Mouse (Mus musculus) left cerebral cortex, postnatal 4 days (tissue): ENCODE measurements around the gene Sclt1. TPM values are rescaled to one million over a fixed set of nuclear protein-coding genes. Genes with fewer than 3 reads are reported as not detected.
A peak's percentile ranks its signal among the peaks of the same experiment; 100 is the strongest.
"Not testable (repeated sequence)": the region's sequence is repeated elsewhere in the genome, so short reads cannot be mapped to it uniquely, and the experiment has no call there.

Source experiments
- DNase-seq: peaks from one replicate; pipeline ENCODE4 v3.0.0-alpha.2; 2022
- intact Hi-C: fragments of 180-260 bp; cut with DNase I; formaldehyde crosslinking; loops from one replicate; pipeline ENCODE4 v1.15.1; 2025
- total RNA-seq, 2 experiments: library from RNA; stranded (reverse); gene quantifications; 2 replicates each; pipeline ENCODE4 v1.2.3; 2021

The Sclt1 gene
- 10 to 100 TPM; 18.7 to 20.4 TPM for total RNA-seq

DNA sequence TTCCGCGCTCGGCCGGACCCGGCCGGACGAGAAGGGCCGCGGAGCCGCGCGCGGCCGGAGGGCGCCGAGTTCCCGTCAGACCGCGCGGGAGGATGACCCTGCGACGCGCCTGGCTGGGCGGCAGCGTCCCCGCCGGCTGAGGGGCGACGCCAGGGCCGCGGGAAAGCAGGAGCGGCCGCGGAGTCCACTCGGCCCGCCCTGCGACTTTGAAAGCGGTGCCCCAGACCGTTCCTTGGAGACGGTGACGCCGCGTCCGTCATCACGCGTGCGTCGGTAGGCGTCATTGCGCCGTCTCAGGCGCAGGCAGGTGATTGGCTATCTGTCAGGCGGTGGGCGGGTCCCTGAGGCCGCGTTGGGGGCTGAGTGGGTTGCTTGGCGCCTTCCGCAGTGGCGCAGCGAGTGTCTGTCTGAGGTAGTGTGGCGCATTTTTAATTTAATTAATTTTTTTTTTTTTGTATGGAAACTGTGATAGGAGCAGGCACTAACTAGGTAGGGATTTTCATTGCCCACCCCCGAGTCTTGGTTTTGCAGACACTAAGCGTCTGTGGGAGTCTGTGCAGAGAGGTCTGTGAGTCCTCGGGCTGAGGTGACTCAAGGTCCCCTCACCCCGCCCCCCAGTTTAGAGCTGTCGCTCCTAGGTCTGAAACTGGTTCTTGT lies at the start of gene Sclt1, which contains the start of gene D3Ertd751e:
Sclt1 (minus strand) TSS at position 237 of the 657 bp plus-strand sequence.
D3Ertd751e (plus strand) TSS at position 334 of the 657 bp plus-strand sequence.
- intact Hi-C loops: no loop called here
- peak; percentile 98 for DNase-seq

- DNase-seq: no peak
- intact Hi-C loops: no loop called here
These were observed 19.8 kb upstream of the Sclt1 start for GRCm38 (mm10) chr3:41762091-41762490.

GRCm38 (mm10) chr3:41754556-41754955 lies 12.2 kb upstream of the Sclt1 start:
- intact Hi-C loops: no loop called here
- DNase-seq: no peak

DNA sequence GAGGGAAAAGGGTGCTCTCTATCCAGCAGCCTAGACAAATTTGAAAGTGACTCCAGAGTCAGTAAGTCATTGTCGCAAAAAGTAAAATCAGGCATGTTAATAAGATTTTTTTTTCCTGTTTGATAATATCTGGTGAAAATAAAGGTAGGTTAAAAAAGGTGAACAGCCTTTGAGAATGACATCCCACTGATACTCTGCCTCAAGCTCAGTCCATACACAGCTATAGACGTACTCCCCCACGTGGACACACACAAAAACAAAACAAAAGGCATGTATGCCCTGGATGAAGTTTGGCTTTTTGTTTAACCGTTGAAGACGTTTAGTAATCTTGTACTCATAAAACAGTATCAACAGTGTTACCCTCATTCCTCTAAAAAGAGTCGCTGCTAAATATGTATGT lies 1.1 kb upstream of the Sclt1 start:
- DNase-seq: peak; percentile 8
- intact Hi-C loops: no loop called here

GRCm38 (mm10) chr3:41741601-41742277 lies 575 bp downstream of the Sclt1 start:
- intact Hi-C loops: no loop called here
- peak; percentile 6 for DNase-seq

DNA sequence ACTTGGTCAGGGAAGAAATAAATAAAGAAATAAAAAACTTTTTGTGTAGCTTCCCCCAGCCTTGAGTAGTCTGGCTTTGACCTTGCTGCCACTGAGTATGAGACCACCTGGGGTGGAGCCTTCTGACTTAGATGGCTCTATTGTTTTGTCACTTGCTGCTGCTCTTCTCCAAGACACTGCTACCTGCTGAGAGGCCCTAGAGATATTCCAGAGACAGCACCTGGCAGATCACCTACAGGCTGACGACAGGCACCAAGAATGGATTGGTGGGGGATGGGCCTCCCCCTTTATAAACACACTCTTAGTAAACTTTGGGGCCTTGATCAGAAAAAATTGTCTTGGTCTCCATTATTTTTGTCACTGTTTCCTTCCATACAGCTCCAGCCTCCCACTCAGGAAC lies 46.6 kb downstream of the Sclt1 start:
- DNase-seq: no peak

DNA sequence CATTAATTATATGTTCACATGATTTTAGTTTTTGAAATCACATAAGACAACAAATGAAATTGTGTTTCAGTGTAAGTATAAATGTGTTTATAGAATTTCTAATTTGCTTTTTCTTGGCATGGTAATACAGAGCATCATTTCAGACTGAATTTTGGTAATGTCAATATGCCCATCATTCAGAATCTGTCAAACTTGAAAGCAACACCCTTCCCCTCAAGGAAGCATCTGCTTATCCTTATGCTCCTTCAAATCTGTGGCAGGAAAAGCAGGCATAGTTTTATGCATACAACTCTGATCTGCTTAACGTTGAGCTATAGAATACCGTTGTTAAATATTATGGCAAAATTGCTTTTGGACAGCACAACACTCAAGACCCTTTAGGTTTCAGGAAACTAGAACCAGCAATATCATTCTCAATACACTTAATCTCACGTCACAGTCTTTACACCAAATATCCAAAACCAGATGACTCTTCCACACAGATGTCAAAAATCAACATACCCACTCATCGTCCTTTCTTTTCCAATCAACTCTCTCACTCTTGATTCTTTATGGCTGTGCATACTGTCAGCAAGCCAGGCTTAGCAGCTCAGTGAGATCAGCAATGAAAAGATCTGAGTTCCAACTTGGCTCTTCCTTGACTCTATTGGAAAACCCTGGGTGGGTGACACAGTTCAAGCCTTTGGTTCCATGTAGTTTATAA lies 49.7 kb downstream of the Sclt1 start:
- DNase-seq: no peak
- intact Hi-C loops: no loop called here

More for the DNA sequence above, 46.6 kb downstream of the Sclt1 start:
- intact Hi-C loops: no loop called here

DNA sequence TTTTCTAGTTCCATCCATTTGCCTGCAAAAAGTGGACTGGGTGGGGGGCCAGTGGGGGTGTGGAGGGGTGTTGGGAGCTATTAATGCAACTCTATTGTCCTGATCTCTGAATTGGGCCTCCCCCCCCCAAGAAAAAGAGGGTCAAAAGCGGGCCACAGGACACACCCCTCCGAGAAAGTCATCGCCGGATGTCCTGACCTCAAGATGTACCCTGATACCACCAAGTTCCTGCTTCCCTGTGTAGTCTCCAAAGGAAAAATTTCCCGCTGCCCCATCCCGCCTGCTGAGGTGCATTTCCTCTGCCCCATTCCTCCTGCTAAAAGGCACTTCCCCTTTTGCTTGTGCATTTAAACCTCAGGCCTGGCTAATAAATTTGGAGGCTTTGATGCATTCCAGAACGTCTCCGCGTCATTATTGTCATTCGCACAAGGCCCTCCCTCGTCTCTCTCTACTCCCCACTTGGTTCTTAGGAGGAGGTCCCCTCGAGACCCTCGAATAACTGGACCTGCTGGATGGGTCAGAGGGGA lies 52.1 kb downstream of the Sclt1 start:
- DNase-seq, intact Hi-C loops: not testable (repeated sequence)

- intact Hi-C loops: no loop called here
- no peak for DNase-seq
These were observed 55.9 kb downstream of the Sclt1 start for GRCm38 (mm10) chr3:41686396-41686795.

DNA sequence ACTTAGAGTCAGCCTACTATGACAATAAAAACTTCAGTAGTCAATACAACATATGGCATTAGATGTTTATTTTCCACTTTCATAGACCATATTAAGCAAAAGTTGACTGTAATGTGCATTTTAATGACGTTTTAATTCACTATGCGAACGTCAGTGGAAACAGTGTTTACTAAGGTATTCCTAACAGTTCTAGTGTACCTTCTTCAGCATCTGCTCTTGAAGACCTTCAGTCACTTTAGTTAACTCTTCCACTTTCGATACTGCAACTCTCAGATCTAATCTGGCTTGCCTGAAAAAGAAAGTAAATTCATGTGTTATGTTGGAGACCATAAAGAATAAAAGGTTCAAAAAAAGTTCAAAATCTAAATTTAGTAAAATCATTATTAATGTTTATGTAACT lies 60.2 kb downstream of the Sclt1 start:
- no peak for DNase-seq
- intact Hi-C loops: no loop called here

GRCm38 (mm10) chr3:41676648-41677047 lies 65.7 kb downstream of the Sclt1 start:
- intact Hi-C loops: no loop called here
- no peak for DNase-seq

- no peak for DNase-seq
- intact Hi-C loops: no loop called here
These were observed 67.5 kb downstream of the Sclt1 start for GRCm38 (mm10) chr3:41674778-41675177.

DNA sequence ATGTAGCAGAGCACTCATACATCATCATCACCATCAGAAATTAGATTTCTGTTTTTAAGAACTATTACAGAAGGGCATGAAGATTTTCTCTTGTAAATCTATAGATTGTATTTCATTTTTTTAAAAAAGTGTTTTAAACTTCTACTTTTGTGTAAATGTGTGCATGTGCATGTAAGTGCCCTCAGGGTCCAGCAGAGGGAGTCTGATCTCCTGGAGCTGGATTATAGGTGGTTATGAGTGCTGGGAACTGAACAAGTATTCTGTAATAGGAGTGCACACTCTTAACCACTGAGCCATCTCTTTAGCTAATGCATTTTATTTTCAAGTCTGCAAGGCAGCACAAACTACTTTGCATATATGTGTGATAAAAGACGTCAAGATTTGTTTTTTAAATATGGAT lies 86.7 kb downstream of the Sclt1 start:
- intact Hi-C loops: no loop called here
- no peak for DNase-seq

DNA sequence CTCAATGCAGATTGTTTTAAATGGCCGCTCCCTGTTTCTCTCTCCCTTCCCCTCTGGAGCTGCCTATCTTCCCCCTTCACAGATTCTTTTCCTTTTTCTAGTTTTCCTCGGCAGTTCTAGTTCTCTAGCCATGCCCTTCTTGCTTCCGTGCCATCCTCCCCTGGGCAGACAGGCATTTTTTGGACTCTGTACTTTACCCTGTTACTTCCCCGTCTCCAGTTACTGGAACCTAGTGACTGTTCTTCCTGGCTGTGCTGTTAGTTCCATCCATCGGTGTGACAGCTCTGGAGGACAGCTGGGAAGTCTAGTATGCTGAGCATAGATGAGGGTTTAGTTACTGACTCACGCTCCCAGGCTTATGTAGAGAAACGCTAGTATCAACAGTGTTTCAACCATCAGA lies 121.3 kb downstream of the Sclt1 start:
- DNase-seq: no peak
- intact Hi-C loops: no loop called here

GRCm38 (mm10) chr3:41618488-41618887 lies 123.8 kb downstream of the Sclt1 start:
- intact Hi-C loops: no loop called here
- no peak for DNase-seq

GRCm38 (mm10) chr3:41618036-41618435 lies 124.3 kb downstream of the Sclt1 start:
- no peak for DNase-seq
- intact Hi-C loops: no loop called here

GRCm38 (mm10) chr3:41614230-41614985 lies 127.9 kb downstream of the Sclt1 start:
- intact Hi-C loops: no loop called here
- no peak for DNase-seq

DNA sequence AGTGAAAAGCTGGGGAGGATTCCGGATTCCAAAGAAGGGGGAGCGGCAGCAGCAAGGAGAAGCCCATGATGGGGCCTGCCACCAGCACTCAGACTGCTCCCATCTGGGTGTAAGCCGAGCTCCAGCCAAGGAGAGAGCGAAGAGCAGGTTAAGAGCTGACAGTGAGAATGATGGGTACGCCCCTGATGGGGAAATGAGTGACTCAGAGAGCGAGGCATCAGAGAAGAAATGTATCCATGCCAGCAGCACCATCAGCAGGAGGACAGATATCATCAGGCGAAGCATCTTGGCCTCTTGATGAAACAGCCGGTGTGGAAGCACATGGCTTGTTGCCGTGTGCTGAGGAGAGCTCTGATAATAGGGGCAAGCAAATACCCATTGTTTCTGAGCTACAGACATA lies 128.6 kb downstream of the Sclt1 start:
- intact Hi-C loops: no loop called here
- DNase-seq: no peak

DNA sequence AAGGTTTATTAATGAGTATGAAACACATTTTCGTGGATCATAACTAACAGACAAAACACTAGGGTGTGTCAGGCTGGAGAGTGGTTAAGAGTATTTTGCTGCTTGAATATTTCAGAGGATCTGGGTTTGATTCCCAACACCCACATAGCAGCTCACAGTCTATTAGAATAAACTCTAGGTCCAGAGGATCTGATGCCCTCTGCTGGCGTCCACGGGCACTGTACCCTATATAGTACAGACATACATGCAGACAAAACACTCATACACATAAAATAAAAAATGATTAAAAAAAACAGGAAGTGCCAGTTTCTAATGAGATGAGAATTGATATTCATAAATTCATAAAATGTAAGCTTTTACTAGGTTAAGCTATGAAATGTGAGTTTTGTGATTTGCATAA lies 130.1 kb downstream of the Sclt1 start:
- no peak for DNase-seq
- intact Hi-C loops: no loop called here

GRCm38 (mm10) chr3:41609071-41609470 lies 133.2 kb downstream of the Sclt1 start:
- intact Hi-C loops: no loop called here
- no peak for DNase-seq

DNA sequence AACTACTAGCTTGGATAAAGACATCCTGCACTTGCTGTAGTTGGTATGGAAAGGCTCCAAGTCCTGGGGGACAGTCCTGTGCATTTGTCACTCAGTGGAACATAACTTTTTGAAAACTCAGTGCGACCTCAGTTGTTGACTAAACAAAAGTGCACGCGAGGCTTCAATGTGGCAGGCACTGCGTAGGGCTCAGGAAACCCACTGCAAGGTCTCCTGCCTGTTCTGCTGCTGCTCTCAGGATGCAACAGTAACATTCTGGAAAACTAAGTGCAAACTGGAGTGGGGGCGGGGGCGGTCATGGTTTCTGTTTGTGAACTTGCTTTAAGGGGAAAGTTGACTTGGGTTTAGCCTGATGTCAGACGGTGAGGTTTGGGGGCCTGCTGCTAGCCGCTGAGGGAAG lies 134.8 kb downstream of the Sclt1 start:
- intact Hi-C loops: no loop called here
- DNase-seq: no peak
